Mouse (Mus musculus): Measurements from ENCODE around the gene Lama1. TPM values are rescaled to one million over a fixed set of nuclear protein-coding genes. Genes with fewer than 3 reads are reported as not detected.

Lama1 gene
- 17.7 and 18.9 TPM in 2 replicates for polyA plus RNA-seq (2012; rRNA removed)

GRCm38 (mm10) chr17:67696694-67697386 is at the start of gene Lama1:
Gene Lama1, plus strand, starts transcription at chr17:67697259.
- DNase-seq (ENCODE audit: low read depth): no peak

- no peak for DNase-seq (ENCODE audit: low read depth)
These were observed 45.6 kb upstream of the Lama1 start for GRCm38 (mm10) chr17:67651506-67651905.

GRCm38 (mm10) chr17:67664299-67664698 is 32.8 kb upstream of the Lama1 start:
- no peak for DNase-seq (ENCODE audit: low read depth)

GRCm38 (mm10) chr17:67666981-67667380 is 30.1 kb upstream of the Lama1 start:
- DNase-seq (ENCODE audit: low read depth): no peak

- peak; percentile 4 for DNase-seq (ENCODE audit: low read depth)
These were observed 29.1 kb upstream of the Lama1 start for GRCm38 (mm10) chr17:67667981-67668380.

GRCm38 (mm10) chr17:67678576-67678975 is 18.5 kb upstream of the Lama1 start:
- no peak for DNase-seq (ENCODE audit: low read depth)

GRCm38 (mm10) chr17:67681084-67681483 is 16.0 kb upstream of the Lama1 start:
- no peak for DNase-seq (ENCODE audit: low read depth)

- DNase-seq (ENCODE audit: low read depth): no peak
These were observed 11.9 kb upstream of the Lama1 start for GRCm38 (mm10) chr17:67685022-67685743.

GRCm38 (mm10) chr17:67687505-67687904 is 9.6 kb upstream of the Lama1 start:
- DNase-seq (ENCODE audit: low read depth): no peak

GRCm38 (mm10) chr17:67690689-67691088 is 6.4 kb upstream of the Lama1 start:
- DNase-seq (ENCODE audit: low read depth): no peak

GRCm38 (mm10) chr17:67692651-67693050 is 4.4 kb upstream of the Lama1 start:
- DNase-seq (ENCODE audit: low read depth): no peak

GRCm38 (mm10) chr17:67693861-67694260 is 3.2 kb upstream of the Lama1 start:
- DNase-seq (ENCODE audit: low read depth): no peak

- no peak for DNase-seq (ENCODE audit: low read depth)
These were observed 417 bp downstream of the Lama1 start for GRCm38 (mm10) chr17:67697461-67697891.

- no peak for DNase-seq (ENCODE audit: low read depth)
These were observed 1.2 kb downstream of the Lama1 start for GRCm38 (mm10) chr17:67698301-67698700.

GRCm38 (mm10) chr17:67701761-67702160 is 4.7 kb downstream of the Lama1 start:
- no peak for DNase-seq (ENCODE audit: low read depth)

GRCm38 (mm10) chr17:67702941-67703340 is 5.9 kb downstream of the Lama1 start:
- no peak for DNase-seq (ENCODE audit: low read depth)

GRCm38 (mm10) chr17:67705035-67705769 is 8.1 kb downstream of the Lama1 start:
- DNase-seq (ENCODE audit: low read depth): peak; percentile 68

- no peak for DNase-seq (ENCODE audit: low read depth)
These were observed 9.3 kb downstream of the Lama1 start for GRCm38 (mm10) chr17:67706372-67706771.

GRCm38 (mm10) chr17:67707793-67708364 is 10.8 kb downstream of the Lama1 start:
- no peak for DNase-seq (ENCODE audit: low read depth)

GRCm38 (mm10) chr17:67710377-67710781 is 13.3 kb downstream of the Lama1 start:
- DNase-seq (ENCODE audit: low read depth): no peak

- no peak for DNase-seq (ENCODE audit: low read depth)
These were observed 14.3 kb downstream of the Lama1 start for GRCm38 (mm10) chr17:67711361-67711760.

- no peak for DNase-seq (ENCODE audit: low read depth)
These were observed 15.9 kb downstream of the Lama1 start for GRCm38 (mm10) chr17:67712929-67713328.
